Mouse (Mus musculus) bone marrow, adult 2 months (tissue): ENCODE data around the gene Agpat4. TPM values are rescaled to one million over a fixed set of nuclear protein-coding genes. Genes with fewer than 3 reads are reported as not detected.

Experiments used
- H3K27ac ChIP-seq: fragments of 200-500 bp; 2 replicates; pipeline ENCODE4 v1.5.1; 2012; ENCODE audit warnings: low read depth, mild to moderate bottlenecking, control low read depth, inconsistent platforms, low read length; ENCODE audit not compliant: control insufficient read depth, poor library complexity, insufficient read depth
- H3K4me1 ChIP-seq: fragments of 200-500 bp; 2 replicates; pipeline ENCODE4 v1.6.1; 2011; ENCODE audit warnings: low read length; ENCODE audit not compliant: control insufficient read depth, insufficient read depth
- H3K4me3 ChIP-seq: fragments of 200-500 bp; replicated peaks from 2 replicates; pipeline ENCODE3; 2011; ENCODE audit warnings: mild to moderate bottlenecking, low read depth, low read length, control low read depth; ENCODE audit not compliant: control insufficient read depth
- CTCF ChIP-seq: fragments of 200-500 bp; IDR thresholded peaks from 2 replicates; pipeline ENCODE4 v1.5.1; 2011; ENCODE audit warnings: low read length, control low read depth; ENCODE audit not compliant: control insufficient read depth, insufficient read depth
- POLR2A ChIP-seq: fragments of 200-500 bp; IDR thresholded peaks from 2 replicates; pipeline ENCODE4 v1.6.1; 2011; ENCODE audit warnings: low read depth, mild to moderate bottlenecking, control low read depth, low read length, borderline replicate concordance; ENCODE audit not compliant: control insufficient read depth
- WGBS: fragments of 180-500 bp; shearing (Covaris S2); methylation state at CpG from one replicate; pipeline ENCODE4 v1.1.7; 2018; 5-methylcytosine and 5-hydroxymethylcytosine counted together
- polyA plus RNA-seq: library from polyadenylated mRNA; stranded (reverse); fragments of >200 nt; gene quantifications from 2 replicates; pipeline ENCODE4 v1.2.4, GENCODE M21; 2011; ENCODE audit warnings: low replicate concordance; ENCODE audit not compliant: missing spikeins, insufficient read depth, insufficient read length

Gene Agpat4
- polyA plus RNA-seq, 1 experiment: 30.2 TPM

DNA sequence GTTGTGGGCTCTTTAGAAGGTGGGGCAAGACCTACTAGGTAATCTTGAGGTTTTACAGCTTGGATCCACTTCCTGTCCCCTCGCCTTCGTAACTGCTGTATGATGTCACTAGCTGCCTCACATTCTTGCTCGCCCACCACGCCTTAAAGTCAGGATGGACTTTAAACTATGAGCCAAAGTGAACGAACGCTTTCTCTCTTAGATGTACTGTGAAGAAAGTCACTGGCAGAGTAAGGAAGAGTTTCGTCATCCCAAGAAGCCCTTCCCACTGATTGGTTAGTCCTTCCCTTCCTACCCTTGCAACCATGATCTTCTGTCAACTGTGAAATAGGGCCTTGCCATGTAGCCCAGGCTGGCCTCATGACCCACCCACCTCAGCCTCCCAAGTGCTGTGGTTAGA lies 112.6 kb downstream of the Agpat4 start:
- no peak overlapping the region for H3K27ac ChIP-seq
- WGBS: 64% methylated on average over 7 of the region's 7 CpGs
- H3K4me1 ChIP-seq: no peaks in the 10 kb centered on the region; the same call in 1 of the 2 replicates
- TF ChIP-seq CTCF (no peak), POLR2A (no peak)
- no peak overlapping the region for H3K4me3 ChIP-seq

DNA sequence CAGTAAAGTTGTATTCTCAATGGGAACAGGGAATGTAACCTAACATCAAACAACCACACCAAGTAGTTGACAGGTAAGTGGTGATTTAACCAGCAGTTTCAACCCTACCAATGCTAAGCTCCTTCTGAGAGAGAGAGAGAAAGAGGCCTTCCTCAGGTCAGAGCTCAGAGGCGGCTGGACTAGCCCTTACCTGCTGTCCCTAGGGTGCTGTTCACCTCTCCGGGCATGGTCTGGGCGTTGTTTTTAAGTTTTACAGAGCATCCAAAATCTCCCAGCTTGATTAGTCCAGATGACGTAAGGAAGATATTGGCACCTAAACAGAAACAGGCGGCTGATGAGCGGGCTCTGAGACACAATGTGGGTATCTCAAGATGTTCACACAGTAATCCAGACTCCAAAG lies 114.2 kb downstream of the Agpat4 start:
- TF ChIP-seq CTCF (no peak), POLR2A (no peak)
- 92% methylated on average over 6 of the region's 6 CpGs for WGBS
- no peak overlapping the region for H3K4me3 ChIP-seq
- H3K4me1 ChIP-seq: no peaks in the 10 kb centered on the region; the same call in 1 of the 2 replicates
- H3K27ac ChIP-seq: no peak overlapping the region

DNA sequence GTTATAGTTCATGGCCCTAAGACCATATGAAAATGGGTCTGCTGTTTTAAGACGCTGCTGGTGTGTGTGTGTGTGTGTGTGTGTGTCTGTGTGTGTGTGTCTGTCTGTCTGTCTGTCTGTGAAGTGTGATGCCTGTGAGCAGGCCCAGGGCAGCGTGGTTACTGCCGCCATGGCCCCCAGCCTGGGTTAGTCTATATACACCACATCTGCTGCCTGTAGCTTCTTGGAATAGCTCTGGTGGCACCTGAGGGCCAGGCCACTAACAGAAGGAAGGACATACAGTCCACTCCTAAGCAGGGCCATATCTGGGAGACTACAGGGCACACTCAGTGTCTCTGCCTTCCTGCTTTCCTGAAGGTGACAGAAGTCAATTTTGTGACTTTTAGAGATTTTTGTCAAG lies 122.2 kb downstream of the Agpat4 start:
- 89% methylated on average over 3 of the region's 3 CpGs for WGBS
- no peak overlapping the region for H3K27ac ChIP-seq
- H3K4me1 ChIP-seq: no peaks in the 10 kb centered on the region
- no peak overlapping the region for H3K4me3 ChIP-seq
- no peak for TF ChIP-seq POLR2A
- no peak for TF ChIP-seq CTCF

DNA sequence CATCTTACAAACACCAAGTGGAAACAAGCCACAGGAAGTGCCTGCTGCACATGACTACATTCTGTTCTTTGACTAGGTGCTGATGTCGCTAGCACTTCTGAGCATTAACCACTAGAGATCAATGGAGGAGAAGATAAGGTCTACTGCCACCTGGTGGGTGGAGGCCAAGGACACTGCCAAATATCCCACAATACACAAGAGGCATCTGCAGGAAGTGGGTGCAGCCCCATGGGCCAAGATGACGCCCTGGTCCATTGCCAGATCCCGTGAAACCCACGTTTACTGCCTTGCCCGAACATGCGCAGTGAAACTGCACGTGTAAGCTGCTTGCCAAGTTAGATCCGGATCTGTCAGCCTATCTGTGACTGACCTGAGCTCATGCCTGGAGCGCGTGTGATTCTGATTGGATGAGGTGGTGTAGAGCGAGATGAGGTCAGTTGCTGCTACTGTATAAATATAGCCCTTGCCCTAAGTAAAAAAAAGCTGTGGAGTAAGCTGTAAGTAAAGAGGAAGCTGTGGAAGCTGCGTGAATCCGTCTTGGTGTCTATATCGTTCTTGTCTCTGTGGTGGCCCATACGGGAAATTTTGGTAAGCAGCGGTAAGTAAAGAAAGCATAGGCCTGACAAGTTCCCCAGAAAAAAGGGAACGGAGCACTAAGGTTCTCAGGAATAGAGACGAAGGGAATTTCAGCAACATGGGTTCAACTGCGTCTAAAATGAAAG lies 131.4 kb downstream of the Agpat4 start:
- WGBS: 87% methylated on average over 19 of the region's 19 CpGs
- H3K4me3 ChIP-seq: no peak overlapping the region
- no peak overlapping the region for H3K27ac ChIP-seq
- TF ChIP-seq POLR2A: no peak
- TF ChIP-seq CTCF: peak; percentile 49
- H3K4me1 ChIP-seq: no peaks in the 10 kb centered on the region

DNA sequence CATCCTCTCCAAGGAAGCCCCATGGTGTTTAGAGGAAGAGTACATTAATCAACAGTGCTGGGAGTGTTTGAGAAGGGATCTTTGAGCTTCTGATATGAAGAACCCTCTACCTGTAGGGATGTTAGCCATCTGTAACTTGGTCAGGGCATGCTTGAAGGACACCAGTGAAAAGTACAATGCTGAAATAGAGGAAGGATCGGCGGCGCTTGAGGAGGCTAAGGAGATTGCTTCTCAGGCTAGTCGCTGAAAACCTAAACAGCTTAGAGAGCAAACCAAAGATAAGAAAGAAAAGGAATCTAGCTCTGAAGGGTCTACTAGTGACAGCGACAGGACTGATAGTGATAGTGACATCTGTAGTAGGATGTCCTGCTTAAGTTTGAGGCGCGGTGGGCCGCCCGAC lies 132.1 kb downstream of the Agpat4 start:
- no peaks in the 10 kb centered on the region for H3K4me1 ChIP-seq
- no peak overlapping the region for H3K4me3 ChIP-seq
- 96% methylated on average over 9 of the region's 9 CpGs for WGBS
- TF ChIP-seq POLR2A (no peak), CTCF (no peak)
- no peak overlapping the region for H3K27ac ChIP-seq

DNA sequence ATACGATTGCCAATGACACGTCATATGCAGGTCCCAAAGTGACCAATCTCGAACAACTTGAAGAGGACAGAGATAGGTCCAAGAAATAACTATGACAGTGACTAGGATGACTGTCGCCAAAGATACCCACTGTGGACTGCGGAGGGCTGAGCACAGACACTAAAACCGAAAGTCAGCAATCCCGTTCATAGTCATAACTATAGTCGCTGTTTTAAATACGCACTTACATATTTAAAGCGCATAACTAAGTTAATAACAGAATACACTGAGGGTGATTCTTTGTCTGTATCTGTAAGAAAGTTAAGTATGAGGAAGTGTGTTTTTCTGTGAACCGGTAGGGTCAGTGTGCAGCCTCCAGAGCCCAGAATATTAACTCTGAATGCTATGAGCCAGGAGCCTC lies 137.6 kb downstream of the Agpat4 start:
- no peak for TF ChIP-seq CTCF
- no peak for TF ChIP-seq POLR2A
- WGBS: 92% methylated on average over 11 of the region's 11 CpGs

DNA sequence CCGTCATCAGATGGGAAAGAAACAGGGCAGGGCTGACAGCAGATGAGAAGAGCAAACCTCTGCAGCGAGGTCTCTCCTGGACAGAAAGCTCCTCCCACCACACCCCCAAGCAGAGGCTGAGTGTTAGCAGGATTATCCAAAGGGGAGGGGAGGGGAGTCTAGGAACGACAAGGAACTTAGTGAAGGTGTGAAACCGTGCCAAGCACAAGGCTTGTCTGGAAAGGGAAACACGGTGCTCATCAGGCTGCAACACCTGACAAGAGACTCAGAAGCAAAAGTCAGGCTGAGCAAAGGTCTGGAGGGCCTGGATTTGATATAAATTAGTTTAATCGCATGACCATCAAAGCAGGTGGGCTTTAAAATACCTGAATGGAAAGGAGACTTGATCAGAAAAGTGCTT lies 140.0 kb downstream of the Agpat4 start:
- 86% methylated on average over 6 of the region's 6 CpGs for WGBS
- Histone ChIP-seq H3K4me1 (no peaks in the 10 kb centered on the region), H3K27ac (no peak overlapping the region), H3K4me3 (no peak overlapping the region)
- TF ChIP-seq POLR2A (no peak), CTCF (no peak)

More for the DNA sequence above, 137.6 kb downstream of the Agpat4 start:
- Histone ChIP-seq H3K4me3 (no peak overlapping the region), H3K4me1 (no peaks in the 10 kb centered on the region), H3K27ac (no peak overlapping the region)

DNA sequence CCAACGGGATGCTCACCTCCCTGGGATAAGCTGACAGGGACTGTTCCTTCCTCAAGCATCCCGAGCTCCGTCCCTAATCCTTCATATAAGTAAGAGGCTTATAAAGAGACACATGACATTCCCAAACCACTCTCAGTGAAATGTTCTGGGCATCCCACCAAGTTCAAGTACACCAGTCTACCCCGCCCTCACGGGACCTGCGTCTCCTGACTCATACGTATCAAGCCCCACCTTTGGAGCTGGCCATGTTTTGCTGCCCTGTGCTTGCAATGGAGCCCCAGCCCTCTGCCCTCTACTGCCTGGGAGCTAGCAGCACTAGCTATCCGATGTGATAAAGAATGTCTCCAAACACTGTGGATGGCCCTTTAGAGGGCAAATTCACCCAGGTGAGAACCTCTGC lies 141.5 kb downstream of the Agpat4 start:
- 92% methylated on average over 8 of the region's 8 CpGs for WGBS
- Histone ChIP-seq H3K4me1 (no peaks in the 10 kb centered on the region), H3K4me3 (no peak overlapping the region), H3K27ac (no peak overlapping the region)
- no peak for TF ChIP-seq CTCF
- no peak for TF ChIP-seq POLR2A

DNA sequence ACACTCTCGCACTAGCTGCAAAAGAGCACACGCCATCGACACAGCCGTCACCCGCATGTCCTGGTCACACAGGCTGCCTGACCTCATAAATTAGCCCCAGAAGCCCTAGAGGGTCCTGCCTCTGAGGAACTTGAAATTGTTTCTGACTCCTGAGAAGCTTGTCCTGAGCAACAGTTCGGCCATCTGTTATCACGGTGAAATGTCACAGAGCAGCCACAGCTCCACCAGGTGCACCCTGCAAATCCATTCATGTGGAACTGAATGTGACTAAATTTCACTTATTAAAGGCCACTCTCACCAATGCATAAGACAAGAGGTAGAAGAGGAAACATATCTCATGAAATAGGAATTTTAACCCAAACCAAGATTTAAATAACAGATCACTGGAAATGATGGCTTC lies 142.9 kb downstream of the Agpat4 start:
- no peak for TF ChIP-seq POLR2A
- TF ChIP-seq CTCF: no peak
- H3K4me3 ChIP-seq: no peak overlapping the region
- 85% methylated on average over 7 of the region's 7 CpGs for WGBS
- H3K4me1 ChIP-seq: no peaks in the 10 kb centered on the region
- no peak overlapping the region for H3K27ac ChIP-seq
